8 mouse cellular contexts compared by ENCODE assay signal in the genomic region with DNA sequence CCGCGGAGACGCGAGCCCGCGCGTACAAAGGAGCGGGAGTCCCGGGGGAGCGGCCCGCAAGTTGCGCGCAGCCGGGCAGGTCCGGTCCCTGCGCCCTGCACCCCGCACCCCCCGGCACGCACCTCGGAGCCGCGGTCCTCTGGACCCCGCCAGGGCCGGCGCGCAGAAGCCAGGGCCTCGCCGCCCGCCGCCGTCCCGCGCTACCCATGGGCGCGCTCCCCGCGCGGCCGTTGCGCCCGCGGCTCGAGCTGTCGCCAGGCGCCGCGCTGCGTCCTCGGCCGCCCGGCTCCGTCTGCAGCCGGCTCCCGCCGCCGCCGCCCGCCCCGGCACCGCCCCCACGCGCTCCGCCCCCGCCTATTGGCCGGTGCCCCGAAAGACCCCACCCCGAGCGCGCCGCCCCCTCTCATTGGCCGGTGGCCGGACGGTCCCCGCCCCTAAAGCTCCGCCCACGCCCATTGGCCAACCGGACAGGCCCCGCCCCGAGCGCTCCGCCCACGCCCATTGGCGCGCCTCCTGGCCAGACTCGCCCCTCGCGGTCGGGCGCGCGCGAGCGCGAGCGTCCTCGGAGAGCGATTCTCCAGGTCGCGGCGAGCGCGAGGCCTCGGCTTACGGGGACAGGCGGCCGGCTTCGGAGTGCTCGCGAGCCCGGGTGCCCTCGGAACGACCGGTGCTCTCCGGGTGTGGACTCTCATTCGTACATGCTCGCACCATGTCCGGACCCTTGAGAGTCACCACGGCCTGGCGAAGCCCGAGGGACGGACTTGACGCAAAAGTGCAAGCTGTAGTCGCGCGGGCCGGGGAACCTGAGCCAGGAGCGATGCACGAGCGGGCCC. TPM values are rescaled to one million over a fixed set of nuclear protein-coding genes. Genes with fewer than 3 reads are reported as not detected.
A peak's percentile ranks its signal among the peaks of the same experiment; 100 is the strongest.
DNase-seq lines count a peak whose midpoint lies in the region; ATAC-seq and TF ChIP-seq lines count a peak whose summit lies in the region.

Gene Sipa1l2, minus strand, starts transcription at position 276 of the 833 bp plus-strand sequence.

- H3K9me3 ChIP-seq in ES-E14 (ENCODE audit: control insufficient read depth, insufficient read depth, low read depth, low read length): no peaks in the 10 kb centered on the region
- H3K9me3 ChIP-seq in forebrain, embryonic 16.5 days (ENCODE audit: control insufficient read depth, low read length): 0 out of 2 replicates have a peak, but pooled peaks cover 2% of the 10 kb centered on the region
- no peaks in the 10 kb centered on the region for H3K9me3 ChIP-seq in neural tube, embryonic 15.5 days (replicated peaks)

- H3K4me1 ChIP-seq in ES-E14 (ENCODE audit: control insufficient read depth in 2 of 2, insufficient read depth in 2 of 2, low read length in 2 of 2, poor library complexity in 1 of 2): peaks cover 1 to 6% of the 10 kb centered on the region in 2 experiments; a peak in 3 of 4 replicates
- peaks cover 29% of the 10 kb centered on the region for H3K4me1 ChIP-seq in forebrain, embryonic 16.5 days (replicated peaks; ENCODE audit: control insufficient read depth, insufficient read depth, low read length)
- peaks cover 3% of the 10 kb centered on the region for H3K4me1 ChIP-seq in lung, adult 2 months (ENCODE audit: control insufficient read depth, insufficient read depth, low read length)
- peaks cover 35% of the 10 kb centered on the region for H3K4me1 ChIP-seq in neural tube, embryonic 15.5 days

- no peaks in the 10 kb centered on the region; the same call in 1 of the 2 replicates for H3K36me3 ChIP-seq in ES-E14 (ENCODE audit: control insufficient read depth, insufficient read depth, low read length, poor library complexity, severe bottlenecking)
- no peaks in the 10 kb centered on the region for H3K36me3 ChIP-seq in forebrain, embryonic 16.5 days (ENCODE audit: control insufficient read depth, insufficient read depth)
- no peaks in the 10 kb centered on the region for H3K36me3 ChIP-seq in neural tube, embryonic 15.5 days

- 0 out of 2 replicates have a peak, but pooled peaks have one; percentile 15 for TF ChIP-seq CTCF in layer of hippocampus, adult 2 months (conservative IDR thresholded peaks at IDR 0.05)
- no peak for TF ChIP-seq CTCF in lung, adult 2 months (IDR thresholded peaks at IDR 0.05; ENCODE audit: insufficient read depth, low read length)

- ATAC-seq in forebrain, embryonic 16.5 days: peak; percentile 89
- peak; percentile 94 for ATAC-seq in neural tube, embryonic 15.5 days (ENCODE audit: low FRiP score)

- peak; percentile 92 for DNase-seq in ES-E14 (ENCODE audit: low read depth, low spot score)
- peak; percentile 98 to 100 for DNase-seq in cerebellum, adult 18-20 months
- DNase-seq in heart, postnatal 36 days: peak; percentile 99 to 100
- peak; percentile 94 to 98 for DNase-seq in layer of hippocampus, adult 2 months (ENCODE audit: low spot score in 2 of 2)
- DNase-seq in lung, adult 2 months: peak; percentile 98
- peak; percentile 100 for DNase-seq in testis, postnatal 10 days (ENCODE audit: low spot score)

- intact Hi-C loops in heart, postnatal 36 days (cut with DNase I): loop anchor here (2.0 to 10.0 kb wide), 9 partner anchors 39 to 437 kb away; partner anchors contain the start of gene Map10

- peak; percentile 76; the same call in 1 of the 2 replicates for TF ChIP-seq POLR2A in lung, adult 2 months (IDR thresholded peaks at IDR 0.05; ENCODE audit: borderline replicate concordance, extremely low read depth, low read depth, low read length)

- H3K4me3 ChIP-seq in ES-E14 (ENCODE audit: insufficient read depth in 1 of 2, low read depth in 1 of 2, low read length in 2 of 2, poor library complexity in 1 of 2, severe bottlenecking in 1 of 2): peak within 1 kb of the TSS; percentile 94 to 97
- H3K4me3 ChIP-seq in forebrain, embryonic 16.5 days (replicated peaks; ENCODE audit: low read length): peak within 1 kb of the TSS; percentile 74
- H3K4me3 ChIP-seq in layer of hippocampus, adult 2 months: peak within 1 kb of the TSS; percentile 91
- H3K4me3 ChIP-seq in lung, adult 2 months (replicated peaks; ENCODE audit: extremely low read depth, low read depth, low read length): peak within 1 kb of the TSS; percentile 92
- H3K4me3 ChIP-seq in neural tube, embryonic 15.5 days (replicated peaks): peak within 1 kb of the TSS; percentile 83

- H3K27me3 ChIP-seq in forebrain, embryonic 16.5 days (replicated peaks; ENCODE audit: control insufficient read depth, insufficient read depth, low read length): no peaks in the 10 kb centered on the region
- H3K27me3 ChIP-seq in neural tube, embryonic 15.5 days (replicated peaks): 0 out of 2 replicates have a peak, but pooled peaks cover 3% of the 10 kb centered on the region

- peak within 1 kb of the TSS; percentile 87 for H3K9ac ChIP-seq in ES-E14 (ENCODE audit: insufficient read depth, low read depth, low read length, poor library complexity, severe bottlenecking)
- peak within 1 kb of the TSS; percentile 90 for H3K9ac ChIP-seq in forebrain, embryonic 16.5 days (replicated peaks; ENCODE audit: low read depth, low read length)
- peak within 1 kb of the TSS; percentile 81 for H3K9ac ChIP-seq in neural tube, embryonic 15.5 days (replicated peaks)

- in situ Hi-C loops in ES-E14 (cut with MboI; ENCODE audit: low sequenced_read_pairs in 2 of 2, unreplicated experiment in 2 of 2): loop anchor here (5.0 to 25.0 kb wide), 3 partner anchors 298 to 387 kb away; no protein-coding TSS in a partner anchor

- under 1% methylated on average over 88 of the region's 129 CpGs for WGBS in forebrain, embryonic 16.5 days
- WGBS in lung, adult 2 months: under 1% methylated on average over 113 of the region's 129 CpGs
- under 1% methylated on average over 113 of the region's 129 CpGs for WGBS in neural tube, embryonic 15.5 days

- H3K4me2 ChIP-seq in forebrain, embryonic 16.5 days (ENCODE audit: low read length): peak within 1 kb of the TSS; percentile 90
- peak within 1 kb of the TSS; percentile 92 for H3K4me2 ChIP-seq in neural tube, embryonic 15.5 days

- peak within 1 kb of the TSS; percentile 14; the same call in 1 of the 2 replicates for H3K27ac ChIP-seq in ES-E14 (ENCODE audit: insufficient read depth, low read depth, low read length, poor library complexity, severe bottlenecking)
- peak within 1 kb of the TSS; percentile 62 for H3K27ac ChIP-seq in forebrain, embryonic 16.5 days (ENCODE audit: low read length)
- peak within 1 kb of the TSS; percentile 90 for H3K27ac ChIP-seq in layer of hippocampus, adult 2 months
- peak within 1 kb of the TSS; percentile 80 for H3K27ac ChIP-seq in neural tube, embryonic 15.5 days (replicated peaks)

TF ChIP-seq in ES-E14, 5 proteins besides CTCF, POLR2A, EP300 and RAD21:
- TF ChIP-seq ZC3H11A (IDR thresholded peaks at IDR 0.05; ENCODE audit: borderline replicate concordance, low read depth, low read length) (no peak), MAFK (IDR thresholded peaks at IDR 0.05; ENCODE audit: insufficient read depth, low read depth, low read length) (no peak), HCFC1 (IDR thresholded peaks at IDR 0.05; ENCODE audit: borderline replicate concordance, insufficient read depth, low read length) (no peak), CHD2 (IDR thresholded peaks at IDR 0.05; ENCODE audit: low read depth, low read length) (no peak), ZNF384 (IDR thresholded peaks at IDR 0.05; ENCODE audit: low read depth, low read length) (no peak)

RNA-seq across cellular contexts. Expression of gene Sipa1l2, which starts in this region (rescaled TPM):
- 16.6 and 19.0 TPM in 2 replicates for total RNA-seq in ES-E14 (2012; rRNA removed)
- polyA plus RNA-seq in forebrain, embryonic 16.5 days (2015; fragmentation: Nextera tagmentation; extraction: Ambion mirVana): 32.8 and 33.4 TPM in 2 replicates
- 10 to 100 TPM; 36.4 to 40.7 TPM for total RNA-seq in heart, postnatal 36 days (2021)
- total RNA-seq in layer of hippocampus, adult 2 months (2021): 10 to 100 TPM; 69.5 to 72.1 TPM
- polyA plus RNA-seq in lung, adult 2 months (2012; rRNA removed): 36.3 and 38.6 TPM in 2 replicates
- polyA plus RNA-seq in neural tube, embryonic 15.5 days (2015; fragmentation: Nextera tagmentation; extraction: Ambion mirVana): 16.3 and 16.8 TPM in 2 replicates

Comparison
In these comparisons a context has a peak if more than half of its experiments do, and no peak if none do; other contexts are left out.
1. Peak in every context shown above with its lines: DNase-seq, ATAC-seq, H3K4me3 ChIP-seq and H3K27ac ChIP-seq.
2. H3K27ac ChIP-seq: peak in every context shown above with its lines; median percentile 90 in layer of hippocampus, adult 2 months; 80 in neural tube, embryonic 15.5 days; 62 in forebrain, embryonic 16.5 days; 14 in ES-E14.